Mouse (Mus musculus): ENCODE results near the gene Kif5a. TPM values are rescaled to one million over a fixed set of nuclear protein-coding genes. Genes with fewer than 3 reads are reported as not detected.

Kif5a gene
- polyA plus RNA-seq, 1 experiment from 2014 or later: 70.0 TPM

- H3K4me1 ChIP-seq: peaks cover 51% of the 10 kb centered on the region
- H3K9ac ChIP-seq: no peak overlapping the region
- no peak overlapping the region for H3K4me2 ChIP-seq (replicated peaks)
- H3K27ac ChIP-seq: no peak overlapping the region
- 78% methylated on average over 19 of the region's 19 CpGs for WGBS
- H3K36me3 ChIP-seq: peaks cover 17% of the 10 kb centered on the region; the same call in 1 of the 2 replicates
- H3K27me3 ChIP-seq: no peaks in the 10 kb centered on the region
- H3K9me3 ChIP-seq (replicated peaks): no peaks in the 10 kb centered on the region
- H3K4me3 ChIP-seq: no peak overlapping the region
- ATAC-seq (ENCODE audit: low FRiP score): no peak
These were observed 71.7 kb downstream of the Kif5a start for GRCm38 (mm10) chr10:127191191-127192056.

- no peak for ATAC-seq (ENCODE audit: low FRiP score)
- H3K4me3 ChIP-seq: 0 out of 2 replicates have a peak overlapping the region, but pooled peaks have one; percentile 63
- H3K9me3 ChIP-seq (replicated peaks): no peaks in the 10 kb centered on the region
- H3K27ac ChIP-seq: peak overlapping the region; percentile 87
- H3K4me2 ChIP-seq (replicated peaks): peak overlapping the region; percentile 96
- 34% methylated on average over 14 of the region's 14 CpGs for WGBS
- H3K4me1 ChIP-seq: peaks cover 47% of the 10 kb centered on the region
- H3K36me3 ChIP-seq: peaks cover 21% of the 10 kb centered on the region; the same call in 1 of the 2 replicates
- no peaks in the 10 kb centered on the region for H3K27me3 ChIP-seq
- H3K9ac ChIP-seq: peak overlapping the region; percentile 88; the same call in 1 of the 2 replicates
These were observed 72.6 kb downstream of the Kif5a start for GRCm38 (mm10) chr10:127190398-127191190.

- whole genome bisulfite sequencing: under 1% methylated on average over 35 of the region's 35 CpGs
- ATAC-seq (ENCODE audit: low FRiP score): no peak
- Histone ChIP-seq H3K9ac (peak within 1 kb of the TSS; percentile 88), H3K4me2 (replicated peaks) (peak within 1 kb of the TSS; percentile 96), H3K36me3 (peaks cover 22% of the 10 kb centered on the region; the same call in 1 of the 2 replicates), H3K4me1 (peaks cover 47% of the 10 kb centered on the region), H3K4me3 (peak within 1 kb of the TSS; percentile 63), H3K9me3 (replicated peaks) (no peaks in the 10 kb centered on the region), H3K27me3 (no peaks in the 10 kb centered on the region), H3K27ac (peak within 1 kb of the TSS; percentile 87)
These were observed 73.3 kb downstream of the Kif5a start, which contains the start of gene Arhgef25 for GRCm38 (mm10) chr10:127189651-127190381. Gene Arhgef25, minus strand, starts transcription at chr10:127190083.

- Histone ChIP-seq H3K27me3 (0 out of 2 replicates have a peak, but pooled peaks cover 5% of the 10 kb centered on the region), H3K9me3 (replicated peaks) (no peaks in the 10 kb centered on the region), H3K9ac (peak overlapping the region; percentile 88), H3K27ac (peak overlapping the region; percentile 87), H3K4me2 (replicated peaks) (peak overlapping the region; percentile 96), H3K4me3 (peak overlapping the region; percentile 63), H3K4me1 (peaks cover 47% of the 10 kb centered on the region), H3K36me3 (peaks cover 22% of the 10 kb centered on the region; the same call in 1 of the 2 replicates)
- ATAC-seq (ENCODE audit: low FRiP score): peak; percentile 9
- under 1% methylated on average over 26 of the region's 26 CpGs for WGBS
These were observed 74.0 kb downstream of the Kif5a start for GRCm38 (mm10) chr10:127189116-127189650.

- Histone ChIP-seq H3K27me3 (0 out of 2 replicates have a peak, but pooled peaks cover 6% of the 10 kb centered on the region), H3K4me3 (peak overlapping the region; percentile 63), H3K9me3 (replicated peaks) (no peaks in the 10 kb centered on the region), H3K4me2 (replicated peaks) (peak overlapping the region; percentile 96), H3K36me3 (peaks cover 20% of the 10 kb centered on the region; the same call in 1 of the 2 replicates), H3K27ac (peak overlapping the region; percentile 87), H3K4me1 (peaks cover 52% of the 10 kb centered on the region), H3K9ac (peak overlapping the region; percentile 88)
- 0% methylated on average over 31 of the region's 46 CpGs for WGBS
- peak; percentile 86 for ATAC-seq (ENCODE audit: low FRiP score)
These were observed 74.6 kb downstream of the Kif5a start for GRCm38 (mm10) chr10:127188465-127189115.

- H3K4me2 ChIP-seq (replicated peaks): peak overlapping the region; percentile 96
- peaks cover 54% of the 10 kb centered on the region for H3K4me1 ChIP-seq
- H3K27me3 ChIP-seq: peaks cover 8% of the 10 kb centered on the region; the same call in 1 of the 2 replicates
- WGBS: 2% methylated on average over 18 of the region's 21 CpGs
- no peaks in the 10 kb centered on the region for H3K9me3 ChIP-seq (replicated peaks)
- H3K9ac ChIP-seq: peak overlapping the region; percentile 88
- H3K27ac ChIP-seq: peak overlapping the region; percentile 87
- ATAC-seq (ENCODE audit: low FRiP score): peak; percentile 27; the same call in 1 of the 2 replicates
- peaks cover 15% of the 10 kb centered on the region; the same call in 1 of the 2 replicates for H3K36me3 ChIP-seq
- H3K4me3 ChIP-seq: peak overlapping the region; percentile 63
These were observed 75.1 kb downstream of the Kif5a start for GRCm38 (mm10) chr10:127188079-127188453.

GRCm38 (mm10) chr10:127187371-127188078 lies 75.6 kb downstream of the Kif5a start:
- peaks cover 14% of the 10 kb centered on the region; the same call in 1 of the 2 replicates for H3K36me3 ChIP-seq
- H3K27ac ChIP-seq: peak overlapping the region; percentile 87
- 0 out of 2 replicates have a peak, but pooled peaks have one; percentile 1 for ATAC-seq (ENCODE audit: low FRiP score)
- peak overlapping the region; percentile 88 for H3K9ac ChIP-seq
- peak overlapping the region; percentile 63 for H3K4me3 ChIP-seq
- peaks cover 9% of the 10 kb centered on the region; the same call in 1 of the 2 replicates for H3K27me3 ChIP-seq
- WGBS: 39% methylated on average over 10 of the region's 10 CpGs
- peaks cover 54% of the 10 kb centered on the region for H3K4me1 ChIP-seq
- no peaks in the 10 kb centered on the region for H3K9me3 ChIP-seq (replicated peaks)
- H3K4me2 ChIP-seq (replicated peaks): peak overlapping the region; percentile 96

GRCm38 (mm10) chr10:127186451-127186850 lies 76.7 kb downstream of the Kif5a start:
- Histone ChIP-seq H3K36me3 (peaks cover 7% of the 10 kb centered on the region; the same call in 1 of the 2 replicates), H3K27ac (no peak overlapping the region), H3K9me3 (replicated peaks) (no peaks in the 10 kb centered on the region), H3K4me2 (replicated peaks) (no peak overlapping the region), H3K27me3 (peaks cover 17% of the 10 kb centered on the region), H3K9ac (no peak overlapping the region), H3K4me3 (no peak overlapping the region), H3K4me1 (peaks cover 54% of the 10 kb centered on the region)
- 78% methylated on average over 1 of the region's 1 CpGs for WGBS
- ATAC-seq (ENCODE audit: low FRiP score): no peak

GRCm38 (mm10) chr10:127185506-127185905 lies 77.6 kb downstream of the Kif5a start:
- no peak overlapping the region for H3K4me3 ChIP-seq
- H3K4me2 ChIP-seq (replicated peaks): no peak overlapping the region
- H3K9ac ChIP-seq: no peak overlapping the region
- 0 out of 2 replicates have a peak, but pooled peaks cover 4% of the 10 kb centered on the region for H3K36me3 ChIP-seq
- H3K27me3 ChIP-seq: peaks cover 27% of the 10 kb centered on the region
- H3K4me1 ChIP-seq: peaks cover 51% of the 10 kb centered on the region
- ATAC-seq (ENCODE audit: low FRiP score): no peak
- no peak overlapping the region for H3K27ac ChIP-seq
- H3K9me3 ChIP-seq (replicated peaks): no peaks in the 10 kb centered on the region
- WGBS: 85% methylated on average over 15 of the region's 15 CpGs

GRCm38 (mm10) chr10:127185101-127185500 lies 78.0 kb downstream of the Kif5a start:
- Histone ChIP-seq H3K27ac (no peak overlapping the region), H3K27me3 (peaks cover 31% of the 10 kb centered on the region), H3K36me3 (0 out of 2 replicates have a peak, but pooled peaks cover 4% of the 10 kb centered on the region), H3K4me3 (no peak overlapping the region), H3K9me3 (replicated peaks) (no peaks in the 10 kb centered on the region), H3K4me1 (peaks cover 51% of the 10 kb centered on the region), H3K9ac (no peak overlapping the region), H3K4me2 (replicated peaks) (no peak overlapping the region)
- ATAC-seq (ENCODE audit: low FRiP score): no peak
- 65% methylated on average over 9 of the region's 9 CpGs for WGBS
